Mouse (Mus musculus) testis, adult 2 months (tissue): ENCODE measurements around the gene Tmem98.

Source experiments
- CTCF ChIP-seq: fragments of 200-500 bp; IDR thresholded peaks from 2 replicates; pipeline ENCODE4 v1.5.1; 2012; ENCODE audit warnings: low read depth, mild to moderate bottlenecking, inconsistent platforms, low read length, moderate library complexity; ENCODE audit not compliant: control insufficient read depth, insufficient read depth, insufficient replicate concordance
- POLR2A ChIP-seq: fragments of 200-500 bp; IDR thresholded peaks from 2 replicates; pipeline ENCODE4 v1.6.1; 2012; ENCODE audit warnings: low read depth, mild to moderate bottlenecking, inconsistent platforms, low read length, moderate library complexity; ENCODE audit not compliant: control insufficient read depth

DNA sequence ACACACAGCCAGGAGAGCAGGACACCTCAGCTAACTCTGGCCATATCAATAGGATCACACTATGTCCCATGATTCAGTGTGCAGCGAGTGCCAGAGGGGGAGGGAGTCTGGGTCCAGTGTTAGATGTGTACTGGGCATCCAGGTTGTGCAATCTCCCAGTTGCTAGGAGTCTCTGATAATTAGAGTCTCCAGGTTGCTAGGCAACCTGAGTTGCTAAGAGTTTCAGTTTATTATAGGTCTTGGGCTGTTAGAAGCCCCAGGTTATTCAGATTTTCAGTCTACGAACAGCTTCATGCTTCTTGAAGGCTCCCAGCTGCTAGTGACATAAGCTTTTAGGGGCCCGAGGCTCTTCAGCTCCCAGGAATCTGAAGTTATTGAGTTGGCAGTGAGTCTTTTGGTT is 43.0 kb downstream of the Tmem98 start:
- no peak for TF ChIP-seq CTCF
- TF ChIP-seq POLR2A = peak; percentile 46; the same call in 1 of the 2 replicates
